Mouse (Mus musculus) layer of hippocampus, adult 2 months (tissue): Measurements from ENCODE around the gene Csnk1e. TPM values are rescaled to one million over a fixed set of nuclear protein-coding genes. Genes with fewer than 3 reads are reported as not detected.

Experiments used
- DNase-seq, 2 experiments: peaks; one replicate each; pipeline ENCODE4 v3.0.0; 2022; ENCODE audit warnings: low spot score in 2 of 2
- H3K27ac ChIP-seq: fragments of 200-600 bp; 2 replicates; pipeline ENCODE4 v1.8.1; 2022
- H3K4me3 ChIP-seq: fragments of 200-600 bp; 2 replicates; pipeline ENCODE4 v1.8.1; 2022; ENCODE audit warnings: mild to moderate bottlenecking
- CTCF ChIP-seq: fragments of 200-600 bp; conservative IDR thresholded peaks from 2 replicates; pipeline ENCODE4 v1.8.1; 2022; ENCODE audit warnings: antibody characterized with exemption, mild to moderate bottlenecking, moderate library complexity
- long read RNA-seq, 2 experiments: library from polyadenylated mRNA; stranded (forward); transcript quantifications; one replicate each; pipeline ENCODE4 v2.0.0; 2021; ENCODE audit warnings: borderline mapping rate in 2 of 2
- total RNA-seq, 2 experiments: library from RNA; stranded (reverse); gene quantifications; 2 replicates each; pipeline ENCODE4 v1.2.3; 2021

The Csnk1e gene
- total RNA-seq = 100 to 1,000 TPM; 104 to 108 TPM
- long read RNA-seq, experiment 1, transcript Csnk1e-201 (11 exons, 2,694 nt) = minor isoform, 10 of 93 reads
- long read RNA-seq, experiment 1, transcript Csnk1e-202 (11 exons, 1,391 nt) = major isoform, 61 of 93 reads
- long read RNA-seq, experiment 1, partial matches to known transcripts = 9 of 93 reads
- long read RNA-seq, experiment 1, other reads (novel, unspliced or antisense) = 12 of 93 reads
- long read RNA-seq, experiment 2, transcript Csnk1e-201 (11 exons, 2,694 nt) = minor isoform, 9 of 126 reads
- long read RNA-seq, experiment 2, transcript Csnk1e-202 (11 exons, 1,391 nt) = major isoform, 82 of 126 reads
- long read RNA-seq, experiment 2, partial matches to known transcripts = 13 of 126 reads
- long read RNA-seq, experiment 2, other reads (novel, unspliced or antisense) = 20 of 126 reads

- no peak for TF ChIP-seq CTCF
- peak within 1 kb of the TSS; percentile 41 for H3K4me3 ChIP-seq
- peak in 1 of 2 experiments; percentile 55 for DNase-seq
Measured at GRCm38 (mm10) chr15:79455106-79455810, at the start of gene Csnk1e. Gene Csnk1e, minus strand, starts transcription at chr15:79455566.

GRCm38 (mm10) chr15:79504707-79505452 is 49.5 kb upstream of the Csnk1e start, which contains the start of gene Kcnj4:
Gene Kcnj4, minus strand, starts transcription at chr15:79505241.
- peak within 1 kb of the TSS; percentile 94 for H3K27ac ChIP-seq
- no peak for TF ChIP-seq CTCF
- peak within 1 kb of the TSS; percentile 68 for H3K4me3 ChIP-seq
- DNase-seq = no peak

More at GRCm38 (mm10) chr15:79455106-79455810, at the start of gene Csnk1e:
- H3K27ac ChIP-seq = no peak within 1 kb of the TSS

- DNase-seq = no peak
- TF ChIP-seq CTCF = no peak
- Histone ChIP-seq H3K27ac (peak overlapping the region; percentile 94), H3K4me3 (peak overlapping the region; percentile 68)
Measured at GRCm38 (mm10) chr15:79503438-79503837, 48.1 kb upstream of the Csnk1e start.

DNA sequence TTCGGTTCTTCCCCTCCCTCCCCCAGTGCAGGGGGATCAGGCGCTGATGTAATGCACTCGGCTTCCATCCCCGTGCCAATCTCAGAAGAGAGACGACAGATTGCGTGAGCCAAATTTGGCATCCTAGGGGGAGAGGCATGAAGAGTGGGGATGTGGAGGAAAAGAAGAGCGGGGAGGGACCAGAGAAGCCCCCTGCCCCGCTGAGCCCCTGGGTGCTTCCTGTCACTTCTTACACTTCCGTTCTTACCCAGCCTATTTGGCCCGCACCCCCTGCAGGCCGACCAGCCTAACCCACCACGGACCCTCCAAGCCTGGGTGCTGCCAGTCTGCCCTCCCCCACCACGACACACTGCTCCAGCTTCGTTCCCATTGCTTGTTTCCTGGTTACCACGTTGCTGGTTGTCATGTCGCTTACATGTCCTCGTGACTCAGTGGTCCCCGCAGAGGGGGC is 47.5 kb upstream of the Csnk1e start:
- Histone ChIP-seq H3K4me3 (peak overlapping the region; percentile 68), H3K27ac (peak overlapping the region; percentile 94)
- DNase-seq = peak; percentile 75 to 81
- no peak for TF ChIP-seq CTCF

GRCm38 (mm10) chr15:79500110-79500509 is 44.7 kb upstream of the Csnk1e start:
- TF ChIP-seq CTCF = no peak
- no peak for DNase-seq
- Histone ChIP-seq H3K27ac (peak overlapping the region; percentile 94; the same call in 1 of the 2 replicates), H3K4me3 (peak overlapping the region; percentile 23; the same call in 1 of the 2 replicates)

DNA sequence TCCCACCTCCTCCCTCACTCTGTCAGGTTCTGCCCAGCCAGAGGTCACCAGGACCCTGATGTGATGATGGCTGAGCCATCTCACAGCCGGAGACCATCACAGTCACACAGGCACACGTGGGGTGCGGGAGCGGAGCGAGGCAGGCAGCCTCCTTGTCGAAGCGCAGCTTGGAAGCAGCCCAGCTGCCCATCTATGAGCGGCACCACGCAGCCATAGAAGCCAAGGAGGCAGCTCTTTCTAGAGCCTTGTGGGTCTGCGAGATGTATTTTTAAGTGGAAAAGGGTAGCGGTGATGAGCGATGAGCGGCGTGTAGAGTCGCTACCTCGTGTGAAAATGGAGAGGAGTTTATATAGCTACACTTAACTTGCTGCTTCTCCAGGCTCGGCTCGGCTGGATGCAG is 38.2 kb upstream of the Csnk1e start:
- no peak for TF ChIP-seq CTCF
- Histone ChIP-seq H3K4me3 (peak overlapping the region; percentile 24; the same call in 1 of the 2 replicates), H3K27ac (peak overlapping the region; percentile 63; the same call in 1 of the 2 replicates)
- DNase-seq = peak in 1 of 2 experiments; percentile 48

GRCm38 (mm10) chr15:79489463-79489862 is 34.1 kb upstream of the Csnk1e start:
- no peak for DNase-seq
- Histone ChIP-seq H3K27ac (peak overlapping the region; percentile 7; the same call in 1 of the 2 replicates), H3K4me3 (no peak overlapping the region)
- TF ChIP-seq CTCF = no peak

DNA sequence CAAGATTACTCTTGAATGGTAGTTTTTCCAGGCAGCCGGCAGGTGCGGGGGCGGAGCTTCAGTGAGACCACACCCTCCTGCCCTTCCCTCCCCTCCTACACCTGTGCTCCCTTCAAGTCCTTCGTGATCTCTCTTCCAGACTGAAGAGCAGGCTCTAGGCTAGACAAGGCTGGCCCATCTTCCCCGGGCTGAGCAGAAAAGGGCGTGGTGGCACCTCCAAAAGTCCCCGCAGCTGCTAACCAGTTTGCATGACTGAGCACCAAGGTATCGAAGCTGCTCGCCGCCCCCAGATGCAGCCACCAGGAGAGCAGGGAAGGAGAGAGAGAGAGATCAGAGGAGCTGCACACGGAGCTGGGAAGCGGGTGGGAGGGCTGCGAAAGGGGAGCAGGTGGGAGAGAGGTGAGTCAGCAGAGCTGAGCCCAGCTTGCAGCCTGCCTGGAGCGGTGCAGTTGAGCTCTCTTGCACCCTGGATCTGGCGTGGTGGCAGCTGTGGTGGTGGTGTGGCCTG is 25.9 kb upstream of the Csnk1e start:
- peak in 1 of 2 experiments; percentile 25 for DNase-seq
- TF ChIP-seq CTCF = no peak
- Histone ChIP-seq H3K4me3 (no peak overlapping the region), H3K27ac (no peak overlapping the region; the same call in 1 of the 2 replicates)

DNA sequence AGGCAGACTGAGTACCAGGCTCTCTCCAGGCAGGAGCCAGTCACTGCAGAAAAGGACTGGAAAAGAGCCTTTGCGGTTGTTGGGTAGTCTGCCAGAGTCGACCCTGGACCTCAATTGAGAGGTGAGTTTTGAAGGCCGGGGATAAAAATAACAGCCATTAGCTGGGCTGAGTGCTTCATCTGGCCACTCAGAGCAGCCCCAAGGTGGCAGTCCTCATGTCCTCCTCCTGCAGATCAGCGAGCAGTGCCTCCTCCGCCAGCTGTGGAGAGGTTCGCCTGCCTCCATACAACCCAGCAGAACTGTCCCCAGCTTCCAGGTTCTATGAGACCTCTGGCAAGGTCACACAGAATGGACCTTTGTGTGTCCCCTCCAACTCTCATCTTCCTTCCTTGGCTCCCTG is 21.9 kb upstream of the Csnk1e start:
- no peak overlapping the region for H3K27ac ChIP-seq
- no peak overlapping the region for H3K4me3 ChIP-seq
- no peak for DNase-seq
- TF ChIP-seq CTCF = no peak

- DNase-seq = peak in 1 of 2 experiments; percentile 72
- no peak overlapping the region for H3K4me3 ChIP-seq
- H3K27ac ChIP-seq = no peak overlapping the region
- peak; percentile 58 for TF ChIP-seq CTCF
Measured at GRCm38 (mm10) chr15:79473638-79474355, 18.4 kb upstream of the Csnk1e start.

- no peak overlapping the region for H3K27ac ChIP-seq
- peak; percentile 68 for TF ChIP-seq CTCF
- no peak for DNase-seq
- H3K4me3 ChIP-seq = no peak overlapping the region
Measured at GRCm38 (mm10) chr15:79473042-79473441, 17.7 kb upstream of the Csnk1e start.

DNA sequence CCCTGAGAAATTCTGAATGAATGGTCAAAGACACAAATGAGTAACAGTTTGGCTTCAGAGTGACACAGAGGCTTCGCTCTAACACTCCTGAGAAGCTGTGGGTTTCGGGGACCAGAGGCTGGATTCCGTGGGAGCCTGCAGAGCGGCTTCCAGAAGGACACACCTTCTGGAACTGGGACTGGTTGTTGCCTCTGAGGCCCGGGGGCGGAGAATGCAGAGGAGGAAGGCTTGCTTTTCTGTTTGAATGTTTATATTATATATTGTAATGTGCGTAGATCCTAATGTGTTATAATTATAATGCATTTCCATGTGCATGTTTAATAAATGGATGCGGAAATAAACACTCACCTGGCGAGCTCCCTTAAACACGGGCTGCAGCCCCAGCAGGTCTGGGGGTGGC is 15.7 kb upstream of the Csnk1e start:
- Histone ChIP-seq H3K4me3 (no peak overlapping the region), H3K27ac (no peak overlapping the region)
- no peak for DNase-seq
- no peak for TF ChIP-seq CTCF
